Mouse (Mus musculus): ENCODE measurements around the gene Rela.
A peak's percentile ranks its signal among the peaks of the same experiment; 100 is the strongest.

The Rela gene

GRCm38 (mm10) chr19:5621884-5622283, 15.4 kb upstream of the Rela start:
- H3K9me3 ChIP-seq (ENCODE audit: low read length) = no peaks in the 10 kb centered on the region
- no peak overlapping the region for H3K4me3 ChIP-seq (replicated peaks; ENCODE audit: low read length)
- peaks cover 20% of the 10 kb centered on the region for H3K4me1 ChIP-seq (replicated peaks; ENCODE audit: low read depth, low read length)
- TF ChIP-seq CTCF (conservative IDR thresholded peaks at IDR 0.05; ENCODE audit: low read length) (no peak), POU5F1 (IDR thresholded peaks at IDR 0.05; ENCODE audit: borderline replicate concordance, low read length) (no peak), NANOG (IDR thresholded peaks at IDR 0.05; ENCODE audit: borderline replicate concordance, low read length) (no peak)
- H3K36me3 ChIP-seq (ENCODE audit: insufficient read depth, low read length) = no peaks in the 10 kb centered on the region
- no peaks in the 10 kb centered on the region for H3K27me3 ChIP-seq (ENCODE audit: insufficient read depth, low read length)

GRCm38 (mm10) chr19:5625311-5625710, 12.0 kb upstream of the Rela start:
- Histone ChIP-seq H3K27me3 (ENCODE audit: insufficient read depth, low read length) (no peaks in the 10 kb centered on the region), H3K36me3 (ENCODE audit: insufficient read depth, low read length) (no peaks in the 10 kb centered on the region), H3K4me1 (replicated peaks; ENCODE audit: low read depth, low read length) (peaks cover 18% of the 10 kb centered on the region), H3K9me3 (ENCODE audit: low read length) (no peaks in the 10 kb centered on the region), H3K4me3 (replicated peaks; ENCODE audit: low read length) (no peak overlapping the region)
- TF ChIP-seq NANOG (IDR thresholded peaks at IDR 0.05; ENCODE audit: borderline replicate concordance, low read length) (no peak), POU5F1 (IDR thresholded peaks at IDR 0.05; ENCODE audit: borderline replicate concordance, low read length) (no peak), CTCF (conservative IDR thresholded peaks at IDR 0.05; ENCODE audit: low read length) (no peak)

GRCm38 (mm10) chr19:5629907-5630306, 7.4 kb upstream of the Rela start:
- H3K4me3 ChIP-seq (replicated peaks; ENCODE audit: low read length) = no peak overlapping the region
- H3K27me3 ChIP-seq (ENCODE audit: insufficient read depth, low read length) = no peaks in the 10 kb centered on the region
- TF ChIP-seq CTCF (conservative IDR thresholded peaks at IDR 0.05; ENCODE audit: low read length) = no peak
- no peak for TF ChIP-seq NANOG (IDR thresholded peaks at IDR 0.05; ENCODE audit: borderline replicate concordance, low read length)
- no peak for TF ChIP-seq POU5F1 (IDR thresholded peaks at IDR 0.05; ENCODE audit: borderline replicate concordance, low read length)
- no peaks in the 10 kb centered on the region for H3K9me3 ChIP-seq (ENCODE audit: low read length)
- no peaks in the 10 kb centered on the region for H3K36me3 ChIP-seq (ENCODE audit: insufficient read depth, low read length)
- peaks cover 12% of the 10 kb centered on the region for H3K4me1 ChIP-seq (replicated peaks; ENCODE audit: low read depth, low read length)

DNA sequence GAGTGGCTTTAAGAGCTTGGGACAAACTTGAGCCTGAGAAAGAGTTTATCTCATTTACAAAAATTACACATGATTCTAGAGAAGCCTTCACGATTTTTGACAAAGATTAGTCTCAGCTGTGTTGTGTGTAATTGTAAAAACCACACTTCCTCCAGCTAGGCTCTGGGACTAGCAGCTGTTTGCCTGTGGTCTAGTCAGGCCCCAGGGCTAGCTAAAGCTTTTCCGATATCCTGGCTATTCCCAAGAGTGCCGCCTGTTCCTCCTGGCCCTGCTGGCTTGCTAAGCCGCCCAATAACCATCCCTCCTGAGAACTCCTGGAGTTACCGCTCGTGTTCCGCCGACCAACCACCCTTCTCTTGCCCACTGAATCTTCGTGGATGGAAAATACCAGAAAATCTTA, 5.2 kb upstream of the Rela start:
- Histone ChIP-seq H3K4me1 (replicated peaks; ENCODE audit: low read depth, low read length) (peaks cover 30% of the 10 kb centered on the region), H3K36me3 (ENCODE audit: insufficient read depth, low read length) (no peaks in the 10 kb centered on the region), H3K9me3 (ENCODE audit: low read length) (no peaks in the 10 kb centered on the region), H3K27me3 (ENCODE audit: insufficient read depth, low read length) (no peaks in the 10 kb centered on the region), H3K4me3 (replicated peaks; ENCODE audit: low read length) (no peak overlapping the region)
- TF ChIP-seq NANOG (IDR thresholded peaks at IDR 0.05; ENCODE audit: borderline replicate concordance, low read length) (no peak), CTCF (conservative IDR thresholded peaks at IDR 0.05; ENCODE audit: low read length) (no peak), POU5F1 (IDR thresholded peaks at IDR 0.05; ENCODE audit: borderline replicate concordance, low read length) (no peak)

- Histone ChIP-seq H3K27me3 (ENCODE audit: insufficient read depth, low read length) (no peaks in the 10 kb centered on the region), H3K36me3 (ENCODE audit: insufficient read depth, low read length) (peaks cover 28% of the 10 kb centered on the region), H3K4me3 (replicated peaks; ENCODE audit: low read length) (peak overlapping the region; percentile 86), H3K9me3 (ENCODE audit: low read length) (no peaks in the 10 kb centered on the region), H3K4me1 (replicated peaks; ENCODE audit: low read depth, low read length) (peaks cover 47% of the 10 kb centered on the region)
- TF ChIP-seq NANOG (IDR thresholded peaks at IDR 0.05; ENCODE audit: borderline replicate concordance, low read length) (no peak), POU5F1 (IDR thresholded peaks at IDR 0.05; ENCODE audit: borderline replicate concordance, low read length) (no peak), CTCF (conservative IDR thresholded peaks at IDR 0.05; ENCODE audit: low read length) (no peak)
Observed at GRCm38 (mm10) chr19:5636036-5636570, 1.2 kb upstream of the Rela start.

- H3K4me1 ChIP-seq (replicated peaks; ENCODE audit: low read depth, low read length) = peaks cover 52% of the 10 kb centered on the region
- H3K9me3 ChIP-seq (ENCODE audit: low read length) = no peaks in the 10 kb centered on the region
- H3K36me3 ChIP-seq (ENCODE audit: insufficient read depth, low read length) = peaks cover 33% of the 10 kb centered on the region
- H3K4me3 ChIP-seq (replicated peaks; ENCODE audit: low read length) = peak overlapping the region; percentile 86
- H3K27me3 ChIP-seq (ENCODE audit: insufficient read depth, low read length) = no peaks in the 10 kb centered on the region
- TF ChIP-seq NANOG (IDR thresholded peaks at IDR 0.05; ENCODE audit: borderline replicate concordance, low read length) = no peak
Observed at GRCm38 (mm10) chr19:5636571-5637041, 677 bp upstream of the Rela start.

- Histone ChIP-seq H3K4me3 (replicated peaks; ENCODE audit: low read length) (peak overlapping the region; percentile 86), H3K9me3 (ENCODE audit: low read length) (no peaks in the 10 kb centered on the region), H3K27me3 (ENCODE audit: insufficient read depth, low read length) (no peaks in the 10 kb centered on the region), H3K4me1 (replicated peaks; ENCODE audit: low read depth, low read length) (peaks cover 55% of the 10 kb centered on the region), H3K36me3 (ENCODE audit: insufficient read depth, low read length) (peaks cover 51% of the 10 kb centered on the region)
- no peak for TF ChIP-seq NANOG (IDR thresholded peaks at IDR 0.05; ENCODE audit: borderline replicate concordance, low read length)
- TF ChIP-seq CTCF (conservative IDR thresholded peaks at IDR 0.05; ENCODE audit: low read length) = no peak
- no peak for TF ChIP-seq POU5F1 (IDR thresholded peaks at IDR 0.05; ENCODE audit: borderline replicate concordance, low read length)
Observed at GRCm38 (mm10) chr19:5638416-5639005, 1.2 kb downstream of the Rela start.

GRCm38 (mm10) chr19:5640339-5640738, 3.1 kb downstream of the Rela start:
- H3K9me3 ChIP-seq (ENCODE audit: low read length) = no peaks in the 10 kb centered on the region
- TF ChIP-seq NANOG (IDR thresholded peaks at IDR 0.05; ENCODE audit: borderline replicate concordance, low read length) (no peak), POU5F1 (IDR thresholded peaks at IDR 0.05; ENCODE audit: borderline replicate concordance, low read length) (no peak), CTCF (conservative IDR thresholded peaks at IDR 0.05; ENCODE audit: low read length) (no peak)

DNA sequence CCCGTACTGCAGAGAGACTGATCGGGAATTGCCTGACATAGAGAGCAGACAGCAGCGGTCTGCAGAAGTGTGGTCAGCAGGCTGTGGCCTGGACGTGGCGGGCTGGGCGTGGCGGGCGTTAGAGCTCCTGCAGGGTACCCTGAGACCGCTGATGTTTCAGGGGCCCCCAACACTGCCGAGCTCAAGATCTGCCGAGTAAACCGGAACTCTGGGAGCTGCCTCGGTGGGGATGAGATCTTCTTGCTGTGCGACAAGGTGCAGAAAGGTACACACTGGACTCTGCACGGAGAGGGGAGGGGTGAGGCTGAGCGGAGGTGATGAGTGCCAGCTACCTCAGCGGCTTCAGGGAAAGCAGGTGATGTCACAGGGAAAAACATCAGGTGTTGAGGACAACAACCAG, 3.7 kb downstream of the Rela start:
- no peaks in the 10 kb centered on the region for H3K9me3 ChIP-seq (ENCODE audit: low read length)
- H3K36me3 ChIP-seq (ENCODE audit: insufficient read depth, low read length) = peaks cover 76% of the 10 kb centered on the region
- H3K4me1 ChIP-seq (replicated peaks; ENCODE audit: low read depth, low read length) = peaks cover 48% of the 10 kb centered on the region
- H3K4me3 ChIP-seq (replicated peaks; ENCODE audit: low read length) = peak overlapping the region; percentile 62
- TF ChIP-seq POU5F1 (IDR thresholded peaks at IDR 0.05; ENCODE audit: borderline replicate concordance, low read length) (no peak), NANOG (IDR thresholded peaks at IDR 0.05; ENCODE audit: borderline replicate concordance, low read length) (no peak), CTCF (conservative IDR thresholded peaks at IDR 0.05; ENCODE audit: low read length) (no peak)
- H3K27me3 ChIP-seq (ENCODE audit: insufficient read depth, low read length) = no peaks in the 10 kb centered on the region

More at GRCm38 (mm10) chr19:5640339-5640738, 3.1 kb downstream of the Rela start:
- H3K4me1 ChIP-seq (replicated peaks; ENCODE audit: low read depth, low read length) = peaks cover 55% of the 10 kb centered on the region
- H3K27me3 ChIP-seq (ENCODE audit: insufficient read depth, low read length) = no peaks in the 10 kb centered on the region
- H3K36me3 ChIP-seq (ENCODE audit: insufficient read depth, low read length) = peaks cover 69% of the 10 kb centered on the region
- H3K4me3 ChIP-seq (replicated peaks; ENCODE audit: low read length) = peak overlapping the region; percentile 62

All from E14TG2a.4 (cell line).